Mouse (Mus musculus) brain, embryonic 14.5 days (tissue): ENCODE results near the gene Paics.

Source experiments
- CTCF ChIP-seq: fragments of 200-500 bp; IDR thresholded peaks from 2 replicates; pipeline ENCODE4 v1.5.1; 2012; ENCODE audit warnings: inconsistent platforms, mild to moderate bottlenecking, moderate library complexity, borderline replicate concordance; ENCODE audit not compliant: insufficient read depth, insufficient read length; ENCODE audit errors: extremely low read depth
- POLR2A ChIP-seq: fragments of 200-500 bp; IDR thresholded peaks from 2 replicates; pipeline ENCODE4 v1.6.1; 2012; ENCODE audit warnings: mild to moderate bottlenecking, inconsistent platforms, borderline replicate concordance; ENCODE audit not compliant: poor library complexity, insufficient read depth, insufficient read length, severe bottlenecking; ENCODE audit errors: extremely low read depth

- no peak for TF ChIP-seq CTCF
- no peak for TF ChIP-seq POLR2A
Observed at GRCm38 (mm10) chr5:76942505-76942904, 8.6 kb upstream of the Paics start.
